Mouse (Mus musculus): ENCODE measurements around the gene Hsf5.

The Hsf5 gene

DNA sequence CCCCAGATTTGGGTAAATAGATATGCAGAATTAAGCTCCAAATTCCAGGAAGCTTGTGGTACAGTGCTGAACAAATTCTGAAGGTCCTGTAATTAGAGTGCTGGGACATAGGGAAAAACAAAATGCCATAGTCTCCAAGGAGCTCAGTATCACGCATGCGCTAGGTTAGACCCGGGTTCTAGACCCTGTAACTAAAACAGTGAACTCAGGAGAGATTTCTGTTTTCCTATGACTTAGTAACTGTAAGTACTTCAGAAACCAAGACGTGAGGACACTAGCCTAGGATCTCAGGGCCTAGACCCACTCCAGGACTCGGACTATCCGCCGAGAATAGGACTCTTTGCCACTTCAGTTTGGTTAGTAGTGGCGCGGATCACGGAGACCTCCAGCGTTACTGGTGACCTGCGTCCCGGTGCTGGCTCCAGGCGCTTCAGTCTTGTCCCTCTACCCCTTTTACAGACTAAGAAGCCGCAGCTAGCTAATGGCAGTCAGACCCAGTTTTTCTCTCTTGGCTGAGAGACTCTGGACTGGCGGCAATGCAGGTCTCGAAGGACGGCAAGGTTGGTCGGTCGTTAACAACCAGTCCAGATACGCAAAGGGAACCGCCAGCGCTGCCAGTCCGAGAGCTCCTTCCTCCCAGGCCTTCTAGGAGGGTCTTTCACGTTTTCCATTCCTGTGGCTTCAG, 26.0 kb upstream of the Hsf5 start:
- DNase-seq (ENCODE audit: low read depth, low spot score): peak; percentile 38

DNA sequence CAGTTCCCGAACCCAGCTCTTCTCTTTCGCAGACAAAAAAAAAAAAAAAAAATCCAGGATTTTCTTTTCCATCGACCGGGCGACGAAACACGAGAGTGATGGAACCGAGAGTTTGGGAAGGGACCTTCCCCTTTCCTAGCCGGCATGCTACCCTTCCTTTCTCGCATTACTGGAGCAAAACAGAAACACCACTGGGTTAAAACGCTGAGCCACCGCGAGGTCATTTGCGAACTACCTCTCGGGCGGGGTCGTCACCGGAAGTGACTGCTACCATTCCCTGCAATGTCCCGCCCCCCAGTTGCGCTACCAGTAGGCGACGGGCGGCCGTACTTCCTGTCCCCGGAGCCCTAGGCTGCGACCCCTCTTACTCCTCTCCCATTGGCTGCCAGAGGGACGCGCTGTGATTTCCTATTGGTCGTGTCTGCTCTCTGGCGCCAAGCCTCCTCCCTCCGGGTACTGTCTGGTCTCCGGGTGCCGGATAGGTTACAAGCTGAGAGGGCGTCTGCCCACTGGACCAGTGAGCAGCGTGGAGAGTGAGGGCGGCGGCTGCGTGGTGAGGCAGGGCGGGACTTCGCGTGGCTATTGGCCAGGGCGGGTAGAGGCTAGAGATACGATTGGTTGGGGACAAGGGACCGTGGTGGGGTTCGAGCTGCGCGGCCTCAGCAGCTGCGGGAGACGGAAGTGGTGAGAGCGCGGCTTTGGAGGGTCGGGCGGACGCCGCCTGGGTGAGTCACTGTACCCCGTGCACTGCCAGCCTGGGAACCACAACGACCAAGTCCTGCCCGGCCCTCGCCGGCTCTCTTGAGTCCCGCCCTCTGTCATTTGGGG, 25.2 kb upstream of the Hsf5 start, which contains the start of gene Mtmr4:
Gene Mtmr4, plus strand, starts transcription at position 637 of the 828 bp plus-strand sequence.
- DNase-seq (ENCODE audit: low read depth, low spot score): peak; percentile 100

DNA sequence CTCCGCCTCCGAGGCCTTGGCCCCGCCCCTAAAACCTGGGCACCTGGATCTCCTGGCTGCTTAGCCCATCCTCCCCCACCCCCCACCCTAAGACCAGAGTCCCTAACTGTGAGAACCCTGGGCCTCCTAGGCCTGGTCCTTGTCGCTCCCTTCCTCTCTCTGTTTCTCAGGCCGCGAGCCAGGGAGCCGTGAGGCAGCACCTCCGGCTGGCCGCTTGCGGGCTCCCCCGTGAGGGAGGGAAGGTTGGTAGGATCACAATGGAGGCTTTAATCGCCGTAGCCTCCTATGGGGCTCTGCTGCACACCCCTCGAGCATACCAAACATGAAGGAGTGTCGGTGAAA, 24.6 kb upstream of the Hsf5 start:
- no peak for DNase-seq (ENCODE audit: low read depth, low spot score)

DNA sequence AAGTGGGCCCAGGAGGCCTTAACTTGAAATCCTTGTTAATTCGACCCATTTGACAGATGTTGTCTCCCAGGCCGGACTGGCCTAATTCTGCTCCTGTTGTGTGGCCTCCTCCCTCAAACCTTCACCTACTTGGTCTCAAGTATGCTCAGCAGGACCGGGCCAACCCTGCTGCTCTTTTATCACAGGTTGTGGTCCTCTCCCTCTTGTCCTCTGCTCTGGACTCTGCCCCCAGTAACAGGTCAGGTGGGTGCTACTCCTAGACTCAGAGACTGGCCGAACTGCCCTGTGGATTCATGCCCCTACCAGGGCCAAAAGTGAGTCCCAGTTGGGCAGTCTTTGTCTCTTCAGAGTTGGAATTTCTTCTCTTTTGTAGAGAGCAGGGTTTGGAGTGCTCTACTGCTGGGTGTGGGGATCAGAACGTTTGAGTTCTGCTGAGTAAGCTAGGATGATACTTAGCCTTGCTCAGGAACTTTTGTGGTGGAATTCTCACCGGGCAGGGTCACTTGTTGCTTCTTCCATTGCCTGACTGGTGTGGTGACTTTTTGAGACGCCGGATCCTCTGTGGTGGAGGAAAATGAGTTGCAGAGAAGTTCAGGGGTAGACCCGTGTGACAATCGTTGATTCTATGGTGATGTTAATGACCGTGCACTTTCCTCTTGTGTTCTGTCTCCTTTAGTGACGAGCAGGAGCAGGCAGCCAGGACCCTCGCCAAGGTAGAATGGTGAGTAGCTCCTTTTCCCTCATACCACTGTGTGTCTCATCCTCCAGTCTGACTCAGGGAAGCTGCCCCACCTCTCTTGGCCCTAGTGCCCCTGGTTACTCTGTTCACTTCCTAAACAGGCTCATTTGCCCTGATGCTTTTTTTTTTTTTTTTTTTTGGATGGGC, 24.0 kb upstream of the Hsf5 start:
- DNase-seq (ENCODE audit: low read depth, low spot score): no peak

DNA sequence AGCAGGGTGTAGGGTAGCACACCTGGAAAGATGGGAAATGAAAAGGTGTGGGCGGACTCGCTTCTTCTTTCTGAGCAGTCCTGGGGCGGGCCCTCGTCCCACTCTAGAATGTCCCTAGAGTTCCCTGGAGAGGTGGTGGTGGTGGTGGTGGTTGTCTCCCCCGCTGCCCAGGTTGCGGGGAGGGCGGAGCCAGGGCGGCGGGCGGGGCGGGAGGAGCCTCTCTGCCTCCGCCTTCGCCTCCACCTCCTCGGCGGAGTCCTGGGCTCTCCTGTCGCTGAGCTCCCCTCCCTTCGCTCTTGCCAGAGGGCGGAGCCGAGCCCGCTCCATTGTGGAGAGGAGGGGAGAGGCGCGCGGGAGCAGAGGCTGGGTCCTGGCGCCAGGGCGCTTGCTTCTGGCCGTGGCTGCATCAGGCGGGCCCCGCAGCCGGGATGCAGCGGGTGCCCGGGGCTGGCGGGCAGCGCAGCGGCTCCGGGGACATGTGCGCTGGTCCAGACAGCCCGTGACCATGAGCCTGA, 21.6 kb upstream of the Hsf5 start:
- peak; percentile 97 for DNase-seq (ENCODE audit: low read depth, low spot score)

DNA sequence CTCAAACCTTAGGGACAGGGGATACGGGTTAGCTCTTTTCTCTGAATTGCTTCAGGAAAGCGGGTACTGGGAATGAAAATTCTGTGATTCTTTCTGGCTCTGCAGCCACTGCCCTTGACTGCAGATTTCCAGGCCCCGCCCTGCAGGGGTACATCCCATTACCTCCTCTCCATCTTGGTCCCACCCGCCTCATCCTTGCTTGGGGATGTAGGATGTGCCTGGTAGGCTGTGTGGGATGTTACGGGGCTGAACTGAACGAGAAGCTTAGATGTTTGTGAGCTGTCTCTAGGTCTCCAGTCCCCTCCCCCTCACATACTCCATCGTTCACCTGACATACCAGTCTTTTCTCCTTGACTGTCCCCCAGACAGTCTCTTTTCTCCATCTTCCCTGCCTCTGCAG, 21.0 kb upstream of the Hsf5 start:
- peak; percentile 75 for DNase-seq (ENCODE audit: low read depth, low spot score)

DNA sequence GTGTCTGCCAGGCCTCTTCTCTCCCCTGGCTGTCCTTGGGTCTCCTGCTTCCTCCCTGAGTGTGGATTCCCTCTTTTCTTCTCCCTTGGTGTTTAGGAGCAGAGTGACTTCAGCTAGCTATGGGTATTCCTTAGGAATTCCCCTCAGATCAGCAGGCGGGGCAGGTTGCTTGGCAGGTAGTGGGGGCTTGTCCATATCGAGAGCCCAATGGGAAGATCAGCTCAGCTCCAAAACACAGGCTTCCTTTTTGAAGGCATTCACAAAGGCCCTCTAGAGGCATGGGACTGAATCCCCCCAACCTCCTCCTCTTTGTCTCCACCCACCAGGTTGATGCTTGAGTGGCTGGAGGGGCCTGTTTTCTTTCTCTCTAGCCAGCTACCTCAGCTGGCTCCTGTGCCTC, 20.5 kb upstream of the Hsf5 start:
- peak; percentile 47 for DNase-seq (ENCODE audit: low read depth, low spot score)

DNA sequence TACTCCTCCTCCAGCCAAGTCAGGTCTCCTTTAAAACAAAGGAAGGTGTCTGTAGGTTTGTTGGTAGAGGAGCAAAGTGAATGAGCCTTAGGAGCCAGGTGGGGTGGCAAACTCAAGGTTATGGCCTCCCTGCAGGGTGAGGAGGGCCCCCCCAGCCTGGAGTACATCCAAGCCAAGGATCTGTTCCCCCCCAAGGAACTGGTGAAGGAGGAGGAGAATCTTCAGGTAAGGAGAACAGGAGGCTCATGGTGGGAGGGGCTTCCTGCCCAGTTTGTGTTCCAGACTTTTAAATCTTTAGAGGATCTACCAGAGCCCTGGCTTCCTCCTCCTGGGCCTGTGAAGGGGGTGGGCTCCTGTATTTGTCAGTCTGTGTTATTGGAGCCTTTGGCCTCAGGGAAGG, 19.9 kb upstream of the Hsf5 start:
- no peak for DNase-seq (ENCODE audit: low read depth, low spot score)

DNA sequence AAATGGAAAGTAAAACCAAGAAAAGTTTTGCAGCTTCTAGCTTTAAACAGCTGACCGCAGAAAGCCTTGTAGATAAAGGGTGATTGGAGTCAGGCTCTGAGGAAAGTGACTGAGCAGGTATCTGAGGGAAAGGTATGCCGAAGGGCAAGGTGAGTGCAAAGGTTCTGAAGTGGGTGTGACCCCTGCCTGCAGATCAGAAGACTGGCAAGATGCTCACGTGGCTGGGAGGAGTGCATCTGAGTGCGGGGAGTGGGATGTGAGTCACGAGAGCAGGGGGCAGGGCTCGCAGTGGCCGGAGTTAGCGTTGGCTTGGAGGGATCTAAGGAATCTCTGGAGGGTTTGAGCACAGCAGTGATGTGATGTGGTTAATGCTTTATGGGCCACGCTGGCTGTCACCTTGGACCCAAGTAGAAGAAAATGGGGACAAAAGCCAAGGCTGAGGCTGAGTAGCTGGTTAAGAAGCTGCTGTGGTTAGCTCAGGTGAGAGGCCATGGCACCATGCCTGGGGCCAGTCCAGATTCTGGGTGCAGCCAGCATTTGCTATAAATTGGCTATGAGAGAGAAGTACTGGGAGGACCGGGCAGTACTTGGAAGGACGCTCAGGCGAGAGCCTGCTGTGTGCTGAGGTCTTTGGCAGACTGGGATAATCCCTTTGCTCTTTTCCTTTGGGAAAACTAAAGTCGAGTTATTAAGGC, 17.4 kb upstream of the Hsf5 start:
- no peak for DNase-seq (ENCODE audit: low read depth, low spot score)

DNA sequence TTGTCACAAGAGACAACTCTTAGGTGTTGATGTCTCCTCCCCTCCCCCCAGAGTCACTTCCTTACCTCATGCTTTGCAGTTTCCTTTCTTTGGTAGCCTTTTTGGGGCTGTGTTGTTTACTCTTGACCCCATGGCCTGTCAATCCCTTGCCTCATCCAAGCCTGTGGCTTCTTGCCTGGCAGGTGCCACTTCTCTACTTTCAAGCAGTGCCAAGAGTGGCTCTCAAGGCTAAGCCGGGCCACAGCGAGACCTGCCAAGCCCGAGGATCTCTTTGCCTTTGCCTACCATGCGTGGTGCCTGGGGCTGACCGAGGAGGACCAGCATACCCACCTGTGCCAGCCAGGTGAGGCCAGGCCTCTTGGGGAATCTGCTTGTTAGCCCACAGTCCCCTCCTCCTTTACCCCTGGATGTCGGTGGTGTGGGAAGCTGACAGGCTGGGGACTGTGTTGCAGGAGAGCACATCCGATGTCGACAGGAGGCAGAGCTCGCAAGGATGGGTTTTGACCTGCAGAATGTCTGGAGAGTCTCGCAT, 16.6 kb upstream of the Hsf5 start:
- DNase-seq (ENCODE audit: low read depth, low spot score): no peak

DNA sequence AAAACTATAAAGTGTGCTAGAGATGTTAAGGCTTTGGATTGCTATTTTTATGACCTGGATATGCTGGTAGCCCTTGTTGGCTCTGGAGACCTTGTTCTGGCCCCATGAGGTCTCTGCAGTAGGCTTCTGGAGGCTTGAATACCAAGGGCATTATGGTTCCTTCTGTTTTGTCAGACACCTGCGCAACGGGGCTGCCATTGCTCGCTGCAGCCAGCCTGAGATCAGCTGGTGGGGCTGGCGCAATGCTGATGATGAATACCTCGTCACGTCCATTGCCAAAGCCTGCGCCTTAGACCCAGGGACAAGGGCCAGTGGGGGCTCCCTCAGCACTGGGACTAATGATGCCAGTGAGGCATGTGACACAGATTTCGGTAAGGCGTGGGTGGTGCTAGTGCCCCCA, 14.7 kb upstream of the Hsf5 start:
- DNase-seq (ENCODE audit: low read depth, low spot score): no peak

DNA sequence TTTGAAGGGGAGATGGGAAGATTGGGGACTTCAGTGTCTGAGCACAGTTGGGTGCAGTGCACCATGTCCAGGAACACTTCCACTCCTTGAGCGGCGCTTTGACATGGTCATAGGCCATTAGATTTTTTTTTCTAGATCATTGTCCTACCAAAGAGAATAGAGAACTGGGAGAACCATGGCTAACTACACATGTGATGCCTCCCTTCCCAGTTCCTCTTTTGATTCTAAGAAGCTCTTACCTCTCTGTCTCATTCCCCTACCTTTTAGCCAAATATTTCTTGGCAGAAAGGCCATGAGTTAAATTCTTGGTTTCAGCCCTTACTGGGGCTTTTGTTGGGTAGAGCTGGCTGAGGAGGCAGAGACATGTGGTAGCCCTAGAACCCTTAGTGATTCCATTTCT, 13.4 kb upstream of the Hsf5 start:
- DNase-seq (ENCODE audit: low read depth, low spot score): no peak

DNA sequence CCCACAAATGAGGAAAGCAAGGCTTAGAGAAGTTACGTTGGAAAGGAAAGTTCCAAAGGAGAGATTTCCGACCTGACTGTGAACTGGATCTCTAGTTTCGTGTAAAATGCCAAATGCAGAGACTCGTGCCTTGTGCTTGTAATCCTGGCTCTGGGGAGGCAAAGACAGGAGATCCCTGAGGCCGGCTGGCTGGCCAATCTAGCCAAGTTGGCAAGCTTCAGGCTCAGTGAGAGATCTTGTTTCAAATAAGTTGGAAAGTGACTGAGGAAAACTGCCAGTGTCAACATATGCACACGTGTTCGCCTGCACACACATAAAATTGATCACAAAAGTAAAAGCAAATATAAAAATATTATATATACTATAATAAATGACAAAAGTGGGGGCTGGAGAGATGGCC, 7.7 kb upstream of the Hsf5 start:
- no peak for DNase-seq (ENCODE audit: low read depth, low spot score)

DNA sequence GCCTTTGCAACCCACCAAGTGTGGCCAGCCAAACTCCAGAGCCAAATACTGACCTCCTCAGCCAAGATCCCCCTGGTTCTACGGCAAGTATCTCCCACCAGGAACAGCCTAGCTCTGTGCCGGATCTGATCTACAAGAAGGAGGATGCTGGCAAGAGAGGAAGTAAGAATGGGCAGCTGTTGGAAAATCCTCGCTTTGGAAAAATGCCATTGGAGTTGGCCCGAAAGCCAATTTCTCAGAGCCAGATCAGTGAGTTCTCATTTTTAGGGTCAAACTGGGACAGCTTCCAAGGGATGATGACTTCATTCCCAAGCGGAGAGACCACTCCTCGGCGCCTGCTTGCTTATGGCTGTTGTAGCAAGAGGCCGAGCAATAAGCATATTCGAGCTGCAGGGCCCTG, 5.4 kb upstream of the Hsf5 start:
- DNase-seq (ENCODE audit: low read depth, low spot score): no peak

DNA sequence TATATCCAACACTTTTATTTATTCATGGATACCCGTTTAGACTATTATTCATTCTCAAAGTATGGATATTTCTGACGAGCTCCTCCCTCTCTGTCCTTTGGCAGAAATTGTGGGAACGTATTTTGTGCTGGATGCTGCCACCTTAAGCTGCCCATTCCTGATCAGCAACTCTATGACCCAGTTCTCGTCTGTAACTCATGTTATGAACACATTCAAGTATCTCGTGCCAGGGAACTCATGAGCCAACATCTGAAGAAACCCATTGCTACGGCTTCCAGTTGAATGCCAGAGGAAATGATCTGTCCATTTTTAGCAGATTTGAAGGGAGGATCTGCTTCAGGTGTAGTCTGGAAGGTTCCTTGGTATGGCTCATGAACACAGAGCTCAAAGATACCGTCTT, 3.0 kb upstream of the Hsf5 start:
- DNase-seq (ENCODE audit: low read depth, low spot score): no peak

DNA sequence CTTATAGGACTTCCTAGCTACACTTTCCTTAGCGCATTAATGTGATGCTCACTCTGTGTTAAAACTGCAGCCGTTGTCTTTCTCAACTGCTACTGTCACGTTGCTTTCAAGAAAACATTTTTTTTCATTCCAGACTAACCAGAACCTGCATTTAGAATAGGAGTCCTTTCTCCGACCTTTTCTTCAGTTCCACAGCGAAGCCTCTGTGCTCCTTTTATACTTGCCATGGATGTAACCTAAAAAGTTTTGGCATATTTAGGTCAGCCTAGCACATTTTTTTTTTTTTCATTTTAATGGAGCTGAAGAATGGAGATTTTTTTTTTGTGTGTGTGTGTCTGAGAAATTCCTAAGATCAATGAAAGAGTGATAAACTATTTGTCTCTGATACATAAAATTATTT, 1.4 kb upstream of the Hsf5 start:
- DNase-seq (ENCODE audit: low read depth, low spot score): no peak

DNA sequence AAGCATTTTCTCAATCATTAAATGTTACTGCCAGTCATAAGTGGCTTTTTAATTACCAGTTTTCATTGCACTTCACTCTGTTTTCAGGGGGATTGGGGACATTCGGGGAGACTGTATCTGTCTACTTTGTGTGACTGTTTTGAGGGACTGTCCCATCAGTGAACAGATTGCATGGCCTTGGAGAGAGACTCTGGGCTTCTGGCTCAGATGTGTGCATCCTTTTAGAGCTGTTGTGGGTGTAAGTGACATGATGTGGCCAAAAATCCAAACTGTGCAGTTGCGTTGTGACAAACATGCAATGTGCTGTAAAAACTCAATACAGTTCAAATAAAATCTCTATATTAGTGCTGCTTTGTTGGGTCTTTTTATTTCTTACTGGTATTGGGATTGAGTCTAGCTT, 1.0 kb upstream of the Hsf5 start:
- peak; percentile 35 for DNase-seq (ENCODE audit: low read depth, low spot score)

DNA sequence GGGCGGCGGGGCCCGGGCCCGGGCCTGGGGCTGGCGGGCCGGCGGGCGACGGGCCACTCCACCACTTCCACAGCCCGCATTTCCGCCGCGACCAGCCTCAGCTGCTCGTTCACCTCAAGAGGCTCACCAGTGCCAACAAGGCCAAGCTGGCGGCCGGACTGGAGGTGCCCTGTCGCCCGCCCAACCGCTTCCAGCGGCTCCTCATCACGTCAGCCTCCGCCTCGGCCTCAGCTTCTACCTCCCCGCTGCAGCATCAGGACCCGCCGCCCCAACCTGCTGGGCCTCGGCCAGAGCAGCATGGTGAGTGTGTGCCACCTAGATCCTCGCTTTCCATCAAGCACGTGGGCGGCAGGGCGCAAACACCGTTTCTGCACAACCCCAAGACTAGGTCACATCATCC, 642 bp downstream of the Hsf5 start:
- DNase-seq (ENCODE audit: low read depth, low spot score): no peak

DNA sequence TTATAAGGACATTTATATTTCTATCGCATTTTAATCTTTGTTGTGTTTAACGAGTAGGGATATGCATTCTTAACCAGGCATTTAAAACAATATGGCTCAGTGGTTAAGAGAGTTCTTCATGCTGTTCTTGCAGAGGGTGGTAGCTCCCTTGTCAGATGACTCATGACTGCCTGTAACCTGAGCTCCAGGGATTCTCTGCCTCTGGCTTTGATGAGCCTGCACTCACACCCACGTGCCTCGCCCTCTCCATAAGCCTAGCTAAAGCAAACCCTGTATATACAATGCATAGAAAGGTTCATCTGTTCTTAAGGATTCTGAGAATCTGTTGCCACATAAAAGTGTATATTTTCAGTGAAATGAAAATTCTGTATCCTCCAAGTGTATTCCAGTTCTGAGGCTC, 6.2 kb downstream of the Hsf5 start:
- DNase-seq (ENCODE audit: low read depth, low spot score): peak; percentile 71

DNA sequence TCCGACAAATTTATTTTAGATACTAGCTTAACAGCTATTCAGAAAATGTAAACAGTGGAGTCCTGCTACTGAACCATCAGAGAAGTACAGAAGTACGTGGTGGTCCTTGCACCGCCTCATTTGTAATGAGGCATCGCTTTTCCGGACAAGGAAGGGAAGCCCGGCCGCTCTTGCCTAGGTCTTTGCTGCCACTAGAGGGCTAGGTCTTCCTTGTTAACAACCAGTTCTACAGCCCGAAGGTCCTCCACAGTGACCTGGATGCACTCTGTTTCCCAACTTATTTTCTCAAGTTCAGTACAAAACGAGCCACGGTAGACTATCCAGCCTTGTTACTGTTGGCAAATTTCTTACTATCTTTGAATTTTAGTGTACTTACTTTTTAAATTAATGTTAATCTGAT, 12.9 kb downstream of the Hsf5 start:
- peak; percentile 56 for DNase-seq (ENCODE audit: low read depth, low spot score)

DNA sequence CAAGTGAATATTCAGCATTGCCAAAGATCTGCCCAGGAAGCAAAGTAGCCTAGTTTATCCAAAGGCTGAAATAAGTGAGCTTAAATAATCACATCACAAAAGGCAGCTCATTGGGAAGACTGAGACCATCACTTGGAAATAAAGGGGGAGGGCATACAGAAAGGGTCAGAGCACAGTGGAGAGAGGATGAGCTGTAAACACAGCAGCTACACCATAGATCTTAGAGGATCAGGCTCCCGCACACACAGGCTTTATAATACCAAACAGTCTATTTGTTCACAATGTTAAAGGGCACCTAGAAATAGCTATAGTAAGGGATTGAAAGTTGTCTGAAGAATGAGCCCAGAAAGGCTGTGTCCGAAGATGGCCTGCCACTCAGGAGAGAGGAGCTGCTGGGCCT, 21.8 kb downstream of the Hsf5 start:
- no peak for DNase-seq (ENCODE audit: low read depth, low spot score)

Measured in brain, adult 2 months (tissue).